Mouse (Mus musculus): ENCODE data around the gene Olfr1240.

Olfr1240 gene

DNA sequence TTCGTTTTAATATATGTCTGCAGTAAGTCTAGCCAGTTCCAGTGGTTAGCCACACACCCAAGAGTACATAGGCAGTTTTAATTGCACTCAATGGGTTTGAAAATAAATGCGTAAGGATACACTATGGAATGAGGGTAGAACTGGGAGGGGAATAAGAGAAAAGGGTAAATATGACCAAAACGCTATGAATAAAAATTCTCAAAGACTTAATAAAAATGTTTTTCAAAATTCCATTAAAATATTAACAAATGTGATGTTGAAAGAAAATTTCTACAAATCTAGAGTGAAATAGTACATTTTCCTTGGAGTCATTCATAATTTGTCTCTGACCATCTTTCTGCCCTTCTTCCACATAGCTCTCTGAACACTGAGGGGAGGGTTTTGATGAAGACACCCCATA, at the start of gene Olfr1240:
Gene Olfr1240, minus strand, starts transcription at position 101 of the 400 bp plus-strand sequence.
- DNase-seq (ENCODE audit: inconsistent age in 2 of 2, low spot score in 1 of 2) = no peak

DNA sequence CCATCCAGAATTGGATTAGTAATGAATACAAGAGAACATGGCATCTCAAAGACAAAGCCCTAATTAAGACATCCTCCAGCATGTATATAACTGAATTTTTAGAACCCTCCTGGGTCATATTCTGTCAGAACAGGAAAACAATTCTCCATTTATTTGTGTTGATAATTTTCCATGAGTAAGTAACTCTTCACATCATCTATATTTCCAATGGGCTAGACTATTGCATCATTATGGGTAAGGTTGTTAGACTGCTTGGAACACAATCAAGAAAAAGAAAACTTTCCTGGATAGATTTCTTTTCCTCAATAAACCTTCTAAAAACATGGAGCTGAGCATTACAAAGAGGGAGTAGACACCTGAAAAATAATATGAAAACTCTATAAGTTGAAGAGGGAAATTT, 44.2 kb upstream of the Olfr1240 start, which contains the start of gene Olfr1241:
Gene Olfr1241, minus strand, starts transcription at position 101 of the 400 bp plus-strand sequence.
- no peak for DNase-seq (ENCODE audit: inconsistent age in 2 of 2, low spot score in 1 of 2)

DNA sequence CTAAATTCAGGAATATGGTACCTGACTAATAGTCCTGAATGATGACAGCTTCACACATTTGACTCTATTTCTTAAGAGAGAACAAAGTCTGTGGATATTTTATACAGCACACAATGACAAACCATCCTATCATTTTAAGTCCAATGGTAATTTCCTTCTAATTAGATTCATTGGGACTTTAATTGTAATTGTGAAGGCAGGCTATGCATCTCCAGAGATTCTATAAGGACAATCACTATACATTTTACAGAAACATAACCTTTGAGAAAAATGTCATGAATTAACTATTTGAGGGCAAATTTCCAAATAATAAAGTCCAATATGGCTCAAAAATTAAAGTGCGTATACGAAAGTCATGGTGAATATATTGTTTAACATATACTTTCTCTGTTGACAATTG, 22.5 kb downstream of the Olfr1240 start, which contains the start of gene Olfr1239:
Gene Olfr1239, minus strand, starts transcription at position 101 of the 400 bp plus-strand sequence.
- DNase-seq (ENCODE audit: inconsistent age in 2 of 2, low spot score in 1 of 2) = no peak

DNA sequence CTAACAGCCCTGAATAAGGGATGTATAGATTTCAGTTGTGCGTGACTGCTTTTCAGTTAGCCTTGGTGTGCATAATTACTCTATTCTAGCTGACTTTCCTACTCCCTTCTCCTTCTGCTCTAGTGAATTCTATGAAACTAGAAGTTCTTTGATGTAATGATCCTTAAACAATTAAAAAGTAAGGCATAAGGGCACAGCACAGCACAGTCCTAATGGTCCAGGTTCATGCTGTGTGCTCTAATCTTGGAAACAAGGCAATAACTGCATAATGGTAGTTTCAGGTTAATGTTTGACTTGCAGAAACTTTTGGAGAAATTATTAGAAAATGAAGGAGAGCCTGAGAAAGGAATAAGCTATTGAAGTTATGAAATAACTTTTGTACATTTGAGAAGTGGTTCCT, 28.2 kb downstream of the Olfr1240 start:
- no peak for DNase-seq (ENCODE audit: inconsistent age in 2 of 2, low spot score in 1 of 2)

DNA sequence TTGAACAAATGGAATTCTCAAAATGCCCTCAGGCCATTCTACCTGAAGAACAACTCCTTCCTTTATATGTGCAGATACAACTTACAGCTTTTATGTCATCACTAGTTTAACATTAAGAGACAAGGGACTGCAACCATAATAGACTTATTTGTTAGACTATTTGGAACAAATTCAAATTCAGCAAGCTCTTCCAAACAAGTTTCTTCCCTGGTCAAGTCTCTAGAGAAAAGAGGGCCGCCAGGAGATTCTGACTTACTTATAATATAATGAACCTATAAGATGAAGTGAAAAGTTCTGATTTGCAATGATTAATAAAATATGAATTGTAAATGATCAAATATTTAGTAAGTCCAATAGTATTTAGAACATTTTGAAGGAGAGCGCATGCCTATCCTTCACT, 33.2 kb downstream of the Olfr1240 start, which contains the start of gene Olfr1238:
Gene Olfr1238, minus strand, starts transcription at position 101 of the 400 bp plus-strand sequence.
- no peak for DNase-seq (ENCODE audit: inconsistent age in 2 of 2, low spot score in 1 of 2)

DNA sequence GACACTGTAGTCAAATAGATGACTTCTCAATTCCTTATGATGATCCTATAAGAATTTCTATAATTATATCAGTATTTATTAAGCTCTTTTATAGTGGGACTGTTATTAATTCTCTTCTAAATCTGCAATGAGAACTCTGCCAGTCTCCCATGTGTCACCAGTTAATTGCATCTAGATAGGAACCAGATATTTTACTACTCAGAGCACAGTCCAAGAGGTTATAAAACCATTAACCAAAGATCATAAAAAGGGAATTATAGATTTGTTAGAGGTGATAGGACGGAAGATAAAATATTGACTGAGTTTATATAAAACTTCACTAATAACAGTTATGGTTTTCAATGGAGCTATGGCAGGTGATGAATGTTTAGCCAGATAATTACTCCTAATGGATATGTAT, 41.9 kb downstream of the Olfr1240 start:
- no peak for DNase-seq (ENCODE audit: inconsistent age in 2 of 2, low spot score in 1 of 2)
